Mouse (Mus musculus): ENCODE measurements around the gene Mrtfa.

Mrtfa gene

DNA sequence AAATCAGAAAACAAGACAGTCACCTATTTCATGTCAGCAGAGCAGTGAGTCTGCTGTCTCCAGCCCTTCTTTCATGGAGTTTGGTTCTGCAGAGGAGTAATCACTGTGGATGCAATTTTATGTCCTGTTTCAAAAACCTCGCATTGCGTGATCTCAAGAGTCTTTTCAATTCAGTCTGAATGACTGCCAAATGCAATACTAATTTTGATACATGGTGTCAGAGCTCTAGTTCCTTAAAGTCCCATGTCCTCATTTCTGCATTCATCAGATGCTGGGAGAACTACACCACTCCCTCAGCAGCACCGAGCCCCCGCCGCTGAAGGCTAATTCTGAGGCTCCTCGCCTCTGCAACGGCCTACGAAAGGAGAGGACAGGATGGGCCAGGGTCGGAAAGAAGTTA lies 166.7 kb downstream of the Mrtfa start:
- DNase-seq = no peak

DNA sequence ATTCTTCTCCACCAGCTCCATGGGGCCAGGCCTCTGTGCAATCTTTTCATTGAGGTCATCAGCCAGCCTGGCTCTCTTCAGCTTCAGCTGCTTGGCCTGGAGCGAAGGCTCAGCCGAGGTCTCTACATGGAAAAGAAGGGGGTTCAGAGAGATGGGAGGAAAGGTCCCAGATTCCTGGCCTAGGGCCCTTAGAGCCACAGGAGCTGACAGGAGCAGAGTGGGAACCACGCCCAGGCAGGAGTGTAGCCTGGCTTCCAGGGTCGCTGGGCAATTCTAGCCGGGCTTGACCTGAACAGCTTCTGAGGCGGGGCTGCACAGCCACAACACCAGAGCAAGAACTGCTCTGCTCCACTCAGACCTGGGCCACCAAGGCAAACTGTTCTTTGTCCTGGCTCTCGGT lies 168.1 kb downstream of the Mrtfa start:
- no peak for DNase-seq

DNA sequence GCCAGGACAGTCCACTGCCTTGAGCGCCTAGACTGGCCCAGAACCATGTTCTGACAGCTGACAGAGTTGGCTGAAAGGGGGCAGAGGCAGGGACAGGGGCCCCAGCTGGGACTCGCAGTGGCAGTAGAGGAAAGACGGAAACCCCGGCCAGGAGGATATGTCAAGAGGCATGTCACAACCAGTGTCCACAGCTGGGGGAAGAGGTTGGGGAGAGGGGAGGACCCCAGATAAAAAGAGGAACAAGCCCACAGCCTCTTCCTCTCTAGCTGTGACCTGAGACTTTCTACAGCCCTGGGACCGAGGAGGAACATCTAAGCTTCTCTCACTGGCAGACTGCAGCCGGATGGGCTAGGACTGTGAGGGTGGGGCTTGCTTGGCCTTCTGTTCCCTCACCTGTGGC lies 169.2 kb downstream of the Mrtfa start:
- DNase-seq = no peak

DNA sequence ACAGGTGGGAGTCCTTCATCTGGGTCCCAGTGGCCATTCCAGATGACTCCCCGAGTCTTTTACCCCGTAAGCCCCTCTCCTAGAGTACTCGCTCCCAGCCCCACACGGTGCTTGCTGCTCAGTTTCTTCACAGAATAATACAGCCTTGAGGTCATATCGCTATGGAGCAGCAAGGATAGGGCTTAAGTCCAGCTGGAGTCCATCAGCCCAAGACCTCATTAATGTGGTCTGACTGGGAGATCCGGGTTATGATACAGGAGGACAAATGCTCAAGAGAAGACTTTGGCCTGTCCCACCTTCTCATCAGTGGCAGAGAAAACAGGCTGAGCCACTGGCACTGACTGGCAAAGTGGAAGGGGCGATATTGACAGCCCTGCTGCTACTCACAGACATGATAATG lies 173.2 kb downstream of the Mrtfa start:
- no peak for DNase-seq

DNA sequence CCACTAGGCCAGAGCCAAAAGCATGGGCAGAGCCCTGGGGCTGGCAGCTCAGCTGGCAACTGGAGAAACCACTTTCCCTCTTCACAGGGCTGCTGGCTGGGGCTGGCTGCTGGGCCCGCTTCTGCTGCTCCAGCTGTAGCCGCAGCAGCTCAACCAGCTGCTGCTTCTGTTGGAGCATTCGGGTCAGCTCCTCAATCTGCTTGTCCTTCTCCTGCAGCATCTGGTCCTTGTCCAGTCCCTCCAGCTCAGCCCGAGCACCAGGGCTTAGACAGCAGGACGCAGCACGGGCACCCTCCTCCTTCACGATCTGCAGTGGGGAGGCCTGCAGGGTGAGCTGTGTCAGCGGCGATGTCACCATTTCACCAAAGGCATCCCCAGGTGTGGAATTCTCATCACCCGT lies 174.1 kb downstream of the Mrtfa start:
- DNase-seq = no peak

DNA sequence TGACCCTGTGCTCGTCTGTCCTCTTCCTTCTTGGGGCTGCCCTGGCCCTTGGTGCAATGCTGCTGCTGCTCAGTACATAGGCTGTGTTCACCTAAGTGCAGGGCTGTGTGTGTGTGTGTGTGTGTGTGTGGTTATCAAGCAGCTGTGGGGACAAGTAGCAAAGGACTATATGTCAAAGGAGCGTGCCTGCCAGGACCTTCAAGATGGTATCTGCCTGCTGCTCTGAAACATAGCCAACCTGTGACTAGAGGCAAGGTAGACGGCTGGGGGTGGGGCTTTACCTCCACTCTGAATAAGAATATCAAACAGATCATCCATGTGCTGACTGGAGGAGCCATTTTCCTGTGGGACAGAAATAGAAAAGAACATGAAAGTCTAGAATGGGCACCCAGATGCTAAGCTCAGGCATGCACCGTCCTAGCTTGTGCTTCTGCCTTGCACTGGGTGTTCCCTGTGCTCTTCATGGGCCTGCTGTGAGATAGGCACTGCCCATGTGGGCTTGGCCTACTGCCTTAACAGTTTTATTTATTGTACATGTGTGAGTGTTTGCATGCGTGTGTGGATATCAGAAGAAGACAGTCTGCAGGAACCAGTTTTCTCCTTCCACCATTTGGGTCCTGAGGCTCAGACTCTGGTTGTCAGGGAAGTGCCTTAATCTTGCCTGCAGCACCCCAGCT lies 175.4 kb downstream of the Mrtfa start:
- DNase-seq = no peak

DNA sequence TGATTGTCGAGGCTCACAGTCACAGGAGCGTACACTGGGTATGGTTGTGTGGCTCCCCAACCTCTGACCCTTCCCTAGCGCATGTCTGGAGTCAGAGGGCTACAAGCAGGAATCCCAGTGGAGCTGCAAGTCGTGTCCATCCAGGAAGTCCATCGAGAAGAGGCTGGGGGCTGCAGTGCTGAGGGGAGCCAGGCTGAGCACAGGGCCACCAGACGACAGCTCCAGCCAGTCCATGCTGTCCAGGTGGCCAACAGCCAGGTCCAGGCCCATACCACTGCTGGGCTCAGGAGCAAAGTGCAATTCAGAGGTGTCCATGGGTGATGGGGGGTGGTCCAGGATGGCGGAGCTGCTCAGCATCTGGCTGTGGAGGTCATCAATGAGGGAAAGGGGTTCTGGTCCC lies 177.4 kb downstream of the Mrtfa start:
- DNase-seq = no peak

DNA sequence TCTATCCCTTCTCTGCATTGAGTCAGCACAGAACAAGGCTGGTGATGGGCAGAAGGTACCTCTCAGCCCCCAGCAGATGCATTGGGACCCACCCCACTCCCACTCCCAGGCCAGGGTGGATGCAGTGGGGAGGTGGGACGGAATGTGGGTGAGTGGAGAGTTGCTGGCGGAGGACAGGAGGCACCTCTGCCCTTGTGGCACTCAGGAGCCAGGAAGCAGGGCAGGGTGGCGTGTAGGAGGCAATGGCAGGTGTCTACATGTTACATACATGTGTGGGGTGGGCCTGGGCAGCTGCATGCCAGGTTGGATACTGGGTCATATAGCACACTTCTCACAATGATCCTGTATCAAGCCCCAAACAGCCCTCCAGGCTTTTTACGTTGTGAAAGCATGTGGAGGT lies 178.2 kb downstream of the Mrtfa start:
- DNase-seq = no peak

DNA sequence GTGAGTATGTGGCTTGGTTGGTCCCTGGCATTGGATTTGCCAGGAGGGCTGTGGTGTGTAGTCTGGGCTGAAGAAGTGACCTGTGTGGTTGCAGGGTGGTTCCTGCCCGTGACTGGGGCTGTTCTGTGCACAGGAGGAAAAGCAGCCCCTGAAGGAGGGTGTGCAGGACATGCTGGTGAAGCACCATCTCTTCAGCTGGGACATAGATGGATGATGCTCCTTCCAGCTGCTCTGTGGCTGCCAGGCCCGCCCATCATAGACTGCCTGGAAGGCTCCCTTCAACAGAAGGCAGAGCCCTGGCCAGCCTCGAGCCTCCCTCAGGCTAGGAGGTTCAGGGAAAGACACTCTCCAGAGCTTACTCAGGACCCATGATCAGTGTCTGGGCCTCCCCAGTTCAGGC lies 179.0 kb downstream of the Mrtfa start:
- DNase-seq = no peak

DNA sequence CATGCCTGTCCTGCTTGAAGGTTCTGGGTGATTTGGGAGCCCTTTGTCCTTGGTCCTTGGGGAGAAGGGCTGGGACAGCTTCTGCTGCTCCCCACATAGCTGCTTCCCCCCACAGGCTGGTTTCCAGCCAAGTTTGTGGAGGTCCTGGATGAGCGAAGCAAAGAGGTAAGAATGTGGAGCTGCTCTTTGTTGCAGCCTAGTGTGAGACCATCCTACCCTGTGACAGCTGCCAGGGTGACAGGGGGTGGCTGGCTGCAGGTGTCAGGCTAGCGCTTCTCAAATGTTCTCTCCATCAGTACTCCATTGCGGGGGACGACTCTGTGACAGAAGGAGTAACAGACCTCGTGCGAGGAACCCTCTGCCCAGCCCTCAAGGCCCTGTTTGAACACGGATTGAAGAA lies 180.4 kb downstream of the Mrtfa start:
- peak; percentile 63 to 69 for DNase-seq

DNA sequence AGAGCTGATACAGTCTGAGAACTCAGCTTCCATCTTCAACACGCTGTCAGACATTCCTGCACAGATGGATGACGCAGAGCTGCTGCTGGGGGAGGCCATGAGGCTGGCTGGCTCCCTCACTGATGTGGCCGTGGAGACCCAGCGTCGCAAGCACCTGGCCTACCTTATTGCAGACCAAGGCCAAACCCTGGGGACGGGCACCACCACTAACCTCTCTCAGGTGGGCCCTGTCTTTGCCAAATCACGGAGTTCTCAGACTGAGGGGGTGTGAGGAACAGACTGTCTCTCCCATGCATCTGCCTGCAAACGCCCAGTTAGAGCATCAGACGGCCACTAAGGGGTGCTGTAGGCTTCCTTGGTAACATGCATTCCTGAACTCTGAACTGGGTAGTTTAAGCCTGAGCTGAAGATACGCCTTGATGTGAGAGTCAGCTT lies 181.9 kb downstream of the Mrtfa start:
- peak; percentile 27 to 39 for DNase-seq

DNA sequence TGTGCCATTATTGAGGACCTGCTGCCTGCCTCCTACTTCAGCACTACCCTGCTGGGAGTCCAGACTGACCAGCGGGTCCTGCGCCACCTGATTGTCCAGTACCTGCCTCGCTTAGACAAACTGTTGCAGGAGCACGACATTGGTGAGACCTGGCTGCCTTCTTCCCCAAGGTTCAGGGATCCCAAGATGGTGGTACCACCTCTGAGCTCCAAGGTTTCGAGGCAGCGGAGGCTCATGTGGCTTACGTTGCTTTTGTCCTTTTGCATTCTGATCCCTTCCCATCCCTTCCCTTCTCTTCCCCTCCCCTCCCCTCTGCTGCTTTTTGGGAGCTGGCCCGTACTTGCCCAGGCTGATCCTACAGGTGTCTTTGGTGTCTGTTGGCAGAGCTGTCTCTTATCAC lies 182.7 kb downstream of the Mrtfa start:
- DNase-seq = no peak

DNA sequence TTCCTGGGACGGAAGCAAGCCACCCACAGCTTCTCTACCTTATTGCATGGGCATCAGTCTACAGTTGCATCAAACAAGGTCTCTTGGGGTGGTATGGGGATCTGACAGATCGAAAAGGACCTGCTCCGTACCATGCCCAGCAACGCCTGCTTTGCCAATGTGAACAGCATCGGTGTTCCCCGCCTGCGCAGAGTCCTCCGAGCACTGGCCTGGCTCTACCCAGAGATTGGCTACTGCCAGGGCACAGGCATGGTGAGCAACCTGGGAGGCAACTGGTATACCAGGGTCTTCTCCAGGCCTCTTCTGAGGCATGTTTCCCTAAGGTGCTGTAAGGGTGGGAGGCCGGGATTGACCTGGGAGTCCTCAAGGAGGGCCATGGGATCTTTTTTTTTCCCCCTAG lies 183.2 kb downstream of the Mrtfa start:
- DNase-seq = peak in 1 of 2 experiments; percentile 3

DNA sequence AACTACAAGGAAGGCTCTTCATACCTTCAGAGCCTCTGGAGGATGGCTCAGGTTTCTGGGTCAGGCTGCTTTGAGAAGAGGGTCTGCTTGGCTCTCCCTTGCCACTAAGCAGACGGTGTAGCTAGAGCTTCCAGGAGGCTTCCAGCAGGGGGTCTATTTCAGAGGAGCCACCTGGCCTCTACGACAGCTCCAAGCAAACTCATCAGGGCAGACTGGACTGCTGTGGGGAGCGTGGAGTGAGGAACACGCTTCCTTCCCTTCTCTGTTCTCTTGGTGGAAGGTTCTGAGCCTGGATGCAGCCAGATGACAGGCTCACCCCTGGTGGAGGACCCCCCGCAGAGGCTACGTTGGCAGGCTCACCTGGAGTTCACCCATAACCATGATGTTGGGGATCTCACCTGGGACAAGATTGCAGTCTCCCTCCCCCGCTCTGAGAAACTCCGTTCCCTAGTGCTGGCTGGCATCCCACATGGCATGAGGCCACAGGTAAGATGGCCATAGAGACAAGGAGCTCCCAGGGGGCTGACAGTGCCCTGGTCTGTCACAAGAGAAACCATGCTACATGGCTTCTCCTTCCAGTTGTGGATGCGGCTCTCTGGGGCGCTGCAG lies 184.3 kb downstream of the Mrtfa start:
- DNase-seq = peak; percentile 59 to 68

DNA sequence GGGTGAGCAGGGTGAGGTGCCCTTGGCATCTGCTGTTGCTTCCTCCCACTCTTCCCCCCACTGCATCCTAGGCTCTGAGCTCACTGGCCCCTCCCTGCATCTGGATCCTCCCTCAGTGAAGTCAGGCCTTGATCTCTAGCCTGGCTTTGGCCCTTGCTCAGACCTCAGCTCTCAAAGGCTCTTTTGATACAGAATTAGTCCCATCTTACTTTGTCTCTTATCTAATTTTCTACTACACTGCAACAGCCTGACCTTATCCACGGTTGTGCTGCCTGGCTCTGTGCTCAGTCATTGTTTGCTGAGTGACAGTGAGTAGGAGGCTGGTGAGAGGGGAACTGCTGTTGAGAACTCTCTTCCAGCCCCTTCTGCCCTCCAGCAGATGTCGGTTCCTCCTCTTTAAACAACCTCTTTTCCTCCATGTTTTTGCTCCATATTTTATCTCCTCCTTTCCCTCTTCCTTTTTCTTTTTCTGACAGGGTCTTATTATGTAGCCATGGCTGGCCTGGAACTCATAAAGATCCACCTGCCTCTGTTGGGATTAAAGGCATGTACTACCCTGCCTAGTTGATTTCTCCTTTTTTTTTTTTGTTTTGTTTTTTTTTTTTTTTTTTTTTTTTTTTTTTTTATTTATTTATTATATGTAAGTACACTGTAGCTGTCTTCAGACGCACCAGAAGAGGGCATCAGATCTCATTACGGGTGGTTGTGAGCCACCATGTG lies 190.0 kb downstream of the Mrtfa start:
- DNase-seq = no peak

DNA sequence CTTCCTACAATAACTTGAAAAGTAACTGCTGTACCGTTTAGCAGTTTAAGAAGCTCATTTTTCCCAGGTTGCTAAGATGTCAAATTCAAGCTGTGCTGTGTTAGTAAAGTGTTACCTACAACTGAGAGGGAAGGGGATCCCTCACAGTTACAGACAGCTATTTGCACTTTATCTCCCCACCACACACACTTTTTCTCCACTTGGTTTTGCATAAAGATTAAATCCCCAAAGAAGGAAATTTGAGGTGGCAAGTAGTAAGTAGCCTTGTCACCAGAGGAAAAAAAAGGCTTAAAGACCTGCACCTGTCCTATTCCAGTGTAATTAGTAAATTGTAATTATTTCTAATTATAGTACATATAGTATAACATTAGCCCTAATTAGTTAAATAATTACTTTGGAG lies 193.5 kb downstream of the Mrtfa start:
- DNase-seq = no peak

DNA sequence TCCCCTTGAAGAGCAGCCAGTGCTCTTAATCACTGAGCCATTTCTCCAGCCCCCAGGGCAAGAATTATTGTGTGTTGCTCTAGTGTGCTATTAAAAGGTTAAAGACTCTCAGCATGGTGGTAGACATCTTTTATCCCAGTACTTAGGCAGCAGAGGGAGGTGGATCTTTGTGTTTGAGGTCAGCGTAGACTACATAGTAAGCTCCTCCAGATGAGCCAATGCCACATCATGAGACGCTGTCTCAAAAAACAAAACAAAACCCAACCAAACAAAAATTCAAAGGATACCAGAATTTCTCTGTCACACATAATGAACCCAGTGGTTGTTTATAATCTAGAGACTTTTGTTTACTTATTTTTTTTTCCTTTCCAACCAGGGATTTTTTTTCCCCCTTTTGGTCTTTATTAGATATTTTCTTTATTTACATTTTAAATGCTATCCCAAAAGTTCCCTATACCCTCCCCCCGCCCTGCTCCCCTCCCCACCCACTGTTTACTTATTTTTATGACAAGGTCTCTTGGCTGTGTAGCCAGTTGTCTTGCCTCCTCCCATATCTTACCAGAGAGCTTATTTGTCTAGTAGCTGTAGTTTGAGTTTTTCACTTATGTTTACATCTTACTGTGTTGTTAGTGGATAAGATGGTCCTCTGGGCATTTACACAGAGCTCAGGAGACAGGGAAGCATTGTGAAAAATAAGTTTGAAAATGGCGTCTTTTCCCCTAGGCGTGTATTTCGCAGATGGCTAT lies 194.3 kb downstream of the Mrtfa start:
- DNase-seq = no peak

DNA sequence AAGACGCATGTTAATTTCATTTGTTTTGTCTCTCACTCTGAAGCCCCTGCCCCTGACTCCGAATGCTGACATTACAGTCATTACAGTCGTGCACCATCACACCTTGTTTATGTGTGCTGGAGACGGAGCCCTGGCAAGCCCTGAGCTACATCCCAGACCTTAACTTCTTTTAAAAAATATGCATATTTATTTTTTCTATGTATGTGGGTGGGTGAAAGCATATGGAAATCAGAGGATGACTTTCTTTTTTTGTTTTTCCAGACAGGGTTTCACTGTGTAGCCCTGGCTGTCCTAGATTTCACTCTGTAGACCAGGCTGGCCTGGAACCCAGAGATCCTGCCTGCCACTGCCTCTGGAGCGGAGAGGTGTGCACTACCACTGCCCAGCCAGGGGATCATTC lies 195.6 kb downstream of the Mrtfa start:
- no peak for DNase-seq

DNA sequence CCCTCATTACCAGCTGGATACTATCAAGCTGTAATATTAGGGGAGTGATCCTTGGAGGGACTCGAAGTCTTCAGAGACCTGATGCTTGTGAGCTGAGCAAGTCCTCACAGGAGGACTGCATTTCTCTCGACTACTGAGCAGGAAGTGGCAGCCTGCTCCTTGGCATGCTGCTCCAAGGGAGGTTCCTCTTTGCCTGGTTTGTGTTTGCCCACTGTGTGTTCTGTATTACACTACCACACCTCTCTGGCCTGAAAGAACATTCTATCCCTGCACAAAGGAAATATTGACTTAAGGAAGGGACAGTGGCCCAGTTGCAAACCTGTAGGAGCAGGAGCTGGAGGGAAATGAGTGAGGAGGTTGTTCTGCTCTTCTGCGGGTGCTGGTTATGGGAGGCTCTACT lies 200.8 kb downstream of the Mrtfa start:
- no peak for DNase-seq

DNA sequence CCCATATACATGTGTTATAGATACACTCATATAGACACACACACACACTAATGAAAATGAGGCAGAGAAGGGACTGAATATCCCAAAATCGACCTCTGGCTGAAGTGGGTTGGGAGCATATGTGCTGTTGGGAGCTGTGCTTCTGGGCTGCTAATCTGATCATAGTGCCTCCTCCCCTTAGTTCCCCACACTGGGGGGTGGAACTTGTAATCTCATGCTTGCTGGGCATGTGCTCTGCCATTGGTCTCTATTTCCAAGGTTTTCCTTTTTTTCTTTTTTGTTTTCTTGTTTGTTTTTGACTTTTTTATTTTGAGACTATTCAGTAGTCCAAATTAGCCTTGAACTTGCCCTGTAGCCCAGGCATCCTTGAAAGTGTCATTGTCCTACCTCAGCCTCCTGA lies 202.2 kb downstream of the Mrtfa start:
- DNase-seq = no peak

DNA sequence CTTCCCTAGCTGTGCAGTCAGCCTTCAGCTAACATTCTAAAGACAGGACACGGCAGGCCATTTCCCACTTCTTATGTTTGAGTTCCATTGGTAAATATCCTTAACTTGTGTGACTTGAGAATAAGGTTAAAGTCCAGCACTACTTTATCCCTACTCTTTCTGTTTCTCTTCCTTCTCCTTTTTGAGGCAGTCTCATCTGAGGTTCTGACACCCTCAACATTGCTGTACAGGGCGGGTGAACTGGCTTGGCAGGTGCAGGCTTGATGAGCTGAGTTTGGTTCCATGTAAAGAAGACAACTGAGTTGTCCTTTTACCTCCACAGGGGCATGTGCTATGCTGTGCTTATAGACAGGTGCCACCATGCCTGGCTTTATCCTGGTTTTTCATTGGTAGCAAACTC lies 207.3 kb downstream of the Mrtfa start:
- no peak for DNase-seq

DNA sequence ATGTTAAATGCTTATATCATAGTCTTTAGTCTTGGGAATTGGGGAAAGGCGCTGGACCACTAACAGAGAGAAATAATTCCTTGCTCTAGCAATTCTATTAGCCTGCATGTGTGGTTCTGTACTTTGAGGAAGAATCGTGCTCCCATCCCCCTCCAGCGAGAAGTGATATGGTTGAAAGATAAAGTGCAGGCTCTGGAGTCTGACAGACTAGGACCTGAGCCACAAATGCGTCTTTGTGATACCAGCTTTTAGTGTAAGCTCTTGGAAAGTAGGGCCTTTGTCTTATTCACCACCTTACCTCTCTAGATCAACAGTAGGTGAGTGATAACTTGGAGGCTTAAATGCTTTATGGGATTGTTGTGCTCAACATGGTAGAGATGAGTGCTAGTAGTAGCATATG lies 209.4 kb downstream of the Mrtfa start:
- DNase-seq = no peak

DNA sequence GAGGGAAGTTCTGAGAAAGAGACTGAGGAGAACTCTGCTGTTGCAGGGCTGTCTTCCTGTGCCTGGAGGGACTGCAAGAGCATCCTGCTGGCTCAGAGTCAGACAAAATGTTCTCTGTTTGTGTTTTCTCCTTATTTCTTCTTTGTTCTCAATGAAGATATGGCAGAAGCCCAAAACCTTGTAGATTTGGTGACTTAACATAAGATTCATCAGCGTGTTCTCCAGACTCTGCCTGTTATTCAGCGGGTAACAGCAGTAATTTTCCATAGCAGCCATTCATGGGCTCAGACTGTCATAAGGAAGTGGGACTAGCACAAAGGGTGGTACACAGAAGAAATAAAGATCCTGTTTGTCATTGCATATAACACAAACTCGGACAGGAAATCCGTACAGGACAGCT lies 210.9 kb downstream of the Mrtfa start:
- DNase-seq = no peak
